Mouse (Mus musculus): ENCODE results near the gene Wapl. TPM values are rescaled to one million over a fixed set of nuclear protein-coding genes. Genes with fewer than 3 reads are reported as not detected.

The Wapl gene
- total and polyA plus RNA-seq, 3 experiments = 80.4 to 221 (median 100) TPM

- TF ChIP-seq MAX (IDR thresholded peaks at IDR 0.05; ENCODE audit: low read length) = peak; percentile 53
- TF ChIP-seq TAL1 (IDR thresholded peaks at IDR 0.05; ENCODE audit: low read length) = no peak
- TF ChIP-seq ZNF384 (IDR thresholded peaks at IDR 0.05; ENCODE audit: low read depth, low read length) = no peak
- no peak for TF ChIP-seq NELFE (IDR thresholded peaks at IDR 0.05; ENCODE audit: low read depth, low read length)
Measured at GRCm38 (mm10) chr14:34632722-34633448, 40.8 kb upstream of the Wapl start (continued).

GRCm38 (mm10) chr14:34635192-34635591 lies 38.5 kb upstream of the Wapl start:
- DNase-seq (ENCODE audit: low read depth, low spot score) = no peak
- no peak overlapping the region for H3K27ac ChIP-seq (ENCODE audit: control insufficient read depth, low read depth, low read length)
- peaks cover 13 to 14% of the 10 kb centered on the region in 2 experiments for H3K4me1 ChIP-seq (ENCODE audit: control insufficient read depth in 1 of 2, insufficient read depth in 2 of 2, low read length in 2 of 2)
- TF ChIP-seq ETS1 (IDR thresholded peaks at IDR 0.05; ENCODE audit: low read depth, low read length) (no peak), MYC (IDR thresholded peaks at IDR 0.05; ENCODE audit: low read depth, low read length) (no peak), GATA1 (IDR thresholded peaks at IDR 0.05; ENCODE audit: low read depth, low read length) (no peak), GABPA (IDR thresholded peaks at IDR 0.05; ENCODE audit: low read depth, low read length) (no peak), POLR2A (IDR thresholded peaks at IDR 0.05; ENCODE audit: control insufficient read depth in 1 of 2, insufficient read depth in 1 of 2, low read depth in 1 of 2, low read length in 2 of 2, poor library complexity in 1 of 2) (no peak), EP300 (IDR thresholded peaks at IDR 0.05; ENCODE audit: low read depth in 1 of 2, low read length in 2 of 2) (no peak), ZNF384 (IDR thresholded peaks at IDR 0.05; ENCODE audit: low read depth, low read length) (no peak)
- no peaks in the 10 kb centered on the region for H3K27me3 ChIP-seq (ENCODE audit: control insufficient read depth in 1 of 2, insufficient read depth in 2 of 2, low read length in 2 of 2)
- no peaks in the 10 kb centered on the region for H3K9me3 ChIP-seq (replicated peaks; ENCODE audit: insufficient read depth, low read length)
- peaks cover 0 to 15% of the 10 kb centered on the region in 2 experiments; a peak in 2 of 4 replicates for H3K36me3 ChIP-seq (ENCODE audit: control insufficient read depth in 1 of 2, insufficient read depth in 2 of 2, low read length in 2 of 2)
- H3K4me3 ChIP-seq (ENCODE audit: control insufficient read depth in 1 of 2, insufficient read depth in 1 of 2, low read depth in 2 of 2, low read length in 2 of 2) = no peak overlapping the region
- H3K79me2 ChIP-seq (ENCODE audit: control insufficient read depth, insufficient read depth, low read length, poor library complexity) = no peaks in the 10 kb centered on the region
- H3K9ac ChIP-seq (ENCODE audit: control insufficient read depth, low read depth, low read length, poor library complexity, severe bottlenecking) = no peak overlapping the region

- TF ChIP-seq ZNF384 (IDR thresholded peaks at IDR 0.05; ENCODE audit: low read depth, low read length) = no peak
- no peak for TF ChIP-seq UBTF (IDR thresholded peaks at IDR 0.05; ENCODE audit: borderline replicate concordance, insufficient read depth, low read depth, low read length)
- no peak for TF ChIP-seq POLR2AphosphoS2 (IDR thresholded peaks at IDR 0.05; ENCODE audit: low read length)
- no peak for TF ChIP-seq ZC3H11A (IDR thresholded peaks at IDR 0.05; ENCODE audit: low read depth, low read length)
- peaks cover 0 to 15% of the 10 kb centered on the region in 2 experiments; a peak in 2 of 4 replicates for H3K36me3 ChIP-seq (ENCODE audit: control insufficient read depth in 1 of 2, insufficient read depth in 2 of 2, low read length in 2 of 2)
- H3K27me3 ChIP-seq (ENCODE audit: control insufficient read depth in 1 of 2, insufficient read depth in 2 of 2, low read length in 2 of 2) = no peaks in the 10 kb centered on the region
- H3K79me2 ChIP-seq (ENCODE audit: control insufficient read depth, insufficient read depth, low read length, poor library complexity) = no peaks in the 10 kb centered on the region
- H3K9ac ChIP-seq (ENCODE audit: control insufficient read depth, low read depth, low read length, poor library complexity, severe bottlenecking) = no peak overlapping the region
- peaks cover 13 to 14% of the 10 kb centered on the region in 2 experiments for H3K4me1 ChIP-seq (ENCODE audit: control insufficient read depth in 1 of 2, insufficient read depth in 2 of 2, low read length in 2 of 2)
- no peaks in the 10 kb centered on the region for H3K9me3 ChIP-seq (replicated peaks; ENCODE audit: insufficient read depth, low read length)
- H3K4me3 ChIP-seq (ENCODE audit: control insufficient read depth in 1 of 2, insufficient read depth in 1 of 2, low read depth in 2 of 2, low read length in 2 of 2) = no peak overlapping the region
- DNase-seq (ENCODE audit: low read depth, low spot score) = no peak
- no peak overlapping the region for H3K27ac ChIP-seq (ENCODE audit: control insufficient read depth, low read depth, low read length)
Measured at GRCm38 (mm10) chr14:34635721-34636120, 38.0 kb upstream of the Wapl start.
